Mouse (Mus musculus): ENCODE results near the gene 4921524J17Rik. TPM values are rescaled to one million over a fixed set of nuclear protein-coding genes. Genes with fewer than 3 reads are reported as not detected.

4921524J17Rik gene
- polyA plus RNA-seq, 1 experiment from 2014 or later: 37.6 TPM

Other genes starting within 250 kb of the 4921524J17Rik start
- not detected in 2 replicates for gene Olfr371, start 206.8 kb downstream of the 4921524J17Rik start, polyA plus RNA-seq (2015; fragmentation: Nextera tagmentation; extraction: Ambion mirVana)
- 69.5 and 75.7 TPM in 2 replicates for gene Orc6, start 133.2 kb downstream of the 4921524J17Rik start, polyA plus RNA-seq (2015; fragmentation: Nextera tagmentation; extraction: Ambion mirVana)
- 171 and 178 TPM in 2 replicates for gene Vps35, start 133.0 kb downstream of the 4921524J17Rik start, polyA plus RNA-seq (2015; fragmentation: Nextera tagmentation; extraction: Ambion mirVana)
- gene Mylk3, start 46.5 kb downstream of the 4921524J17Rik start, polyA plus RNA-seq (2015; fragmentation: Nextera tagmentation; extraction: Ambion mirVana): 0.56 and 0.90 TPM in 2 replicates
- 51.2 and 60.2 TPM in 2 replicates for gene Gpt2, start 59.7 kb upstream of the 4921524J17Rik start, polyA plus RNA-seq (2015; fragmentation: Nextera tagmentation; extraction: Ambion mirVana)
- gene Dnaja2, start 122.5 kb upstream of the 4921524J17Rik start, polyA plus RNA-seq (2015; fragmentation: Nextera tagmentation; extraction: Ambion mirVana): 168 and 176 TPM in 2 replicates